Mouse (Mus musculus): Measurements from ENCODE around the gene Prkce. TPM values are rescaled to one million over a fixed set of nuclear protein-coding genes. Genes with fewer than 3 reads are reported as not detected.

The Prkce gene
- total RNA-seq, 2 experiments from 2014 or later: 9.3 to 10.2 TPM

- peak overlapping the region; percentile 28; the same call in 1 of the 2 replicates for H3K27ac ChIP-seq
- no peak for TF ChIP-seq CTCF (IDR thresholded peaks at IDR 0.05)
- no peak for DNase-seq
- intact Hi-C loops (cut with DNase I): no loop called here
- H3K4me3 ChIP-seq: no peak overlapping the region
These were observed 156.5 kb downstream of the Prkce start for GRCm38 (mm10) chr17:86323909-86324686.

DNA sequence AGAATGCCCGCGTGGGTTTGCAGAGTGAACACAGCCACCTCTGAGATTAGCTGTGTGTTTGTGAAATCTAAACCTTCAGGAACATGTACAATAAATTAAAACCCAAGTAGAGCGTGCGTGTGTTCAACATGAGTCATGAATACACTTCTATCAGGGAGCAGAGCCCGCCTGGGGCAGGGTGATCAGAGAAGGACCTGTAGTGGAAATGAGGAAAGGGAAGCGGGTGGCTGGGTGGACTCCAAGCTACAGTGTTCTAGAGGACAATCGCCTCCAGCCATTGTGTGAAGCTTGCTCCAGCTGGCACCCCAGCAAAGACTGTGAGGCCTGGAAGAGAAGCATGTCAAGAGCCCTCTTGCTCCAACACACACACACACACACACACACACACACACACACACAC is 157.2 kb downstream of the Prkce start:
- no peak for DNase-seq
- H3K27ac ChIP-seq: 0 out of 2 replicates have a peak overlapping the region, but pooled peaks have one; percentile 28
- H3K4me3 ChIP-seq: no peak overlapping the region
- no peak for TF ChIP-seq CTCF (IDR thresholded peaks at IDR 0.05)
- intact Hi-C loops (cut with DNase I): no loop called here

DNA sequence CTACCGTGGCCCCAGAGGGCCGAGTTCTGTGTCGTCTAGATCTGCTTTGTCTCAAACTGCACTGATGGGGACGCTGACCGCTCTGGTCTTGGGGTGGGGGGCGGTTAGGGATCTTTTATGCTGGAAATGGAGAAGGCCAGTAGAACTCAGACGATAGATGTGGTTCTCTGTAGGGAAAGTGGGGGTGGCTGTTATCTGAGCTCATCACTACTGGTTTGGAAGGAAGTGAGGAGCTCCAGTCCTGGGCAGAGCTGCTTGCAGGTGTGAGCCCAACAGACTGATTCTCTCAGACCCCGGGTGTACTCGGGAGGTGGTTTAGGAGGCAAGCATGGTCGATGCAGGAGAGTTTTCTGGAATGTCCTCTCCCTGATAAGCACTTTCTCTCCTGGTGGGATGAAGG is 157.7 kb downstream of the Prkce start:
- no peak overlapping the region for H3K4me3 ChIP-seq
- DNase-seq: no peak
- no peak overlapping the region for H3K27ac ChIP-seq
- intact Hi-C loops (cut with DNase I): no loop called here
- TF ChIP-seq CTCF (IDR thresholded peaks at IDR 0.05): no peak

DNA sequence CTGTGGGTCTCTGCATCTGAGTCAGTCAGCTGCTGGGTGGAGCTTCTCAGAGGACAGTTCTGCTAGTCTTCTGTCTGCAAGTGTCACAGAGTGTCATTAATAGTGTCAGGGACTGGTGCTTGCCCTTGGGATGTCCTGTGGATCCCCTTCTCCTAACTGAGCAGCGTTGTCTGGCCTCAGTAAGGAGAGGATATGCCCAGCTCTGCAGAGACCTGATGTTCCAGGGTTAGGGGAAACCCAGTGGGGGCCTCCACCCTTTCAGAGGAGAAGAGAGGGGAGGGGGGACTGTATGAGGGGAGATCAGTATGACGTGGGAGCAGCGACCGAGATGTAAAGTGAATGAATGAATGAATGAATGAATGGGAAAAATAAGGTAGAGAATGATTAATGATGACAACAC is 160.4 kb downstream of the Prkce start:
- Histone ChIP-seq H3K27ac (no peak overlapping the region), H3K4me3 (no peak overlapping the region)
- intact Hi-C loops (cut with DNase I): no loop called here
- no peak for TF ChIP-seq CTCF (IDR thresholded peaks at IDR 0.05)
- DNase-seq: no peak

DNA sequence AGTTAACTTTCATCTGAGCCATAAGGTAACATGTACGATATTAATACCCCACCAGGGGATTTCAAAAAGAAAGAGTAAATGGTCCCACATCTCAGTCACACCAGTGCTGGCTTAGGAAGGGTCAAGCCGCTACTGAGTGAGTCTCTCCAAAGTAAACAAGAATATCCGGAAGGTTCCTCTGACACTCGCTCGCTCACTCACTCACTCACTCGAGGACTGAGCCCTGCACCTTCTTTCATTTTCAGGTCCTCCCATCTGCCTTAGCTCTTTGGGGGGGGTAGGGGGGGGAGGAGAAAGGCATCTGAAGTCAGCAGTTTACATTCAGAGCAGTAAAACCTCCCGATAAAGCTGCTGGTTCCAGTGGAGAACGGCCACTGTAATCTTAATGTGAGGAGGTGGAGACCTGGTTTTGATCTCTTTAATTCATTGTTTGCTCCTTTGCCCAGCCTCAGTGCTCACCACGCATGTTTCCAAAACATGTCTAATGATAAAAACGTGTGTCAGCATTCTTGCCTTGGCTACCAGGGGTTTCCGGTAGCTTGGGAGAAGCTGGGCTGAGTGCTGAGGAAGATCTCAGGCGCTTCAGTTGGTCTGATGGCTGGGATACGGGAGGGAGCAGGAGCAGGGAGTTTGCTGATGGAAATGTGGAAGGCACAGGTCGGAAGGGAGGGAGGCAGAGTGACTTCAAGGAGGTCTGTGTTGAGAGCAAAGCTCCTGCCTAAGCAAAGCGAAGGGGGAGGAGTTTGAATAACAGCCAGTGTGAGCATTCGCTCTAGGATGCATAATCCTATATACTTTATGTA is 161.9 kb downstream of the Prkce start:
- no peak for TF ChIP-seq CTCF (IDR thresholded peaks at IDR 0.05)
- Histone ChIP-seq H3K4me3 (peak overlapping the region; percentile 31), H3K27ac (peak overlapping the region; percentile 20; the same call in 1 of the 2 replicates)
- DNase-seq: no peak
- intact Hi-C loops (cut with DNase I): no loop called here

DNA sequence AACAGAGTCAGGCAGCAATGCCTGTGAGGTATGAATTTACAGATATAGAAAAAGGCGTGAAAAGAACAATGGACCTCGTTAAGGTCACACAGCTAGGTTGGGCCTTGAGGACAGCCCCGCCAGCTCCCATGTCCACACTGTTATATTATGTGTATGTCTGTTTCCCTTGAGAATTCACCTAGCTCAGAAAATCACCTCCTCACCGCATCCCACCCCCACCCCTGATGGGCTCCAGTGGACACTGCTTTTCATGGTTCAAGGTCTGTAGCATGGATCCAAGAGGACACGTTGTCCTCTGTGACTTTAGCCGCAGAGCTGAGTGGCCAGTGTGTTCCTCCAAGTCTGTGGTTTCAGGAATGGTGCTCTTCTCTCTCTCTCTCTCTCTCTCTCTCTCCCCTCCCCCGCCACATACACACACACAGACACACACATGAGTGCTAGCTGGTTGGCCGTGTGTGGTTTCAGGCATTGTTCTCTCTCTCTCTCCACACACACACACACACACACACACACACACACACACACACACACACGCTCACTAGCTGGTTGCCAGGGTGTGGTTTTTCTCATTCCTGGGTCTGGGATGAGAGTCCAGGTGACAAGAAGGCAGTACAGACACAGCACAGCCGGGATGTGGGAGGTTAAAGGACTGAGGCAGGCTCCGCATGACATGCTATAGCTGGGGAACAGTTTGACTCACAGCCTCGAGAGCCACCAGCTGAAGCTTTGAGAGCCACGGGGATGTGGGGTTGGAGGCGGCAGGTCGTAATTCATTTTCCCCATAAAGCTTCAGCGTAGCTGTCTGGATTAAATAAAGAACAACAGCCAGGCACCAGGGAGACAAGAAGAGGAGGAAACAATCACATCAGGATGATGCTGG is 162.7 kb downstream of the Prkce start:
- DNase-seq: no peak
- intact Hi-C loops (cut with DNase I): no loop called here
- no peak overlapping the region for H3K4me3 ChIP-seq
- H3K27ac ChIP-seq: peak overlapping the region; percentile 38
- no peak for TF ChIP-seq CTCF (IDR thresholded peaks at IDR 0.05)

- intact Hi-C loops (cut with DNase I): no loop called here
These were observed 164.2 kb downstream of the Prkce start for GRCm38 (mm10) chr17:86331835-86332234.

DNA sequence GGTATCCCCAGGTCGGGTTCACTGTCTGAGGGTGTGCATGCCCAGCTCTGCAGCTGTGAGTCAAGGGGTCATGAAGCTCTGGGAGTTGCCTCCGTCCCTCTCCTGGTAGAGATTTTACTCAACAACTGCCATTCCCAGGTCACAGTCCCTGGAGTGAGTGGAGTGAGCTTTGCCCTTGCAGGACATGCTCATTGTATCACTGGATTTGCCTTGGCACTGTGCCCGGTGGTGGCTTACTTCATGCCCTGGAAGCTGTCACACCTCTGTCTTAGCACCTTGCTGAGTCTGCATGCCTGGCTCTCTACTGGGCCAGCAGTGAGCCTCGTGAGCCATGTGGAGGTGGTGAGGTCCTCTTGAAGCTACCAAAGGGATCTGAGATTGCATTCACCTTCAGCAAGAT is 167.4 kb downstream of the Prkce start:
- H3K27ac ChIP-seq: no peak overlapping the region
- no peak for DNase-seq
- H3K4me3 ChIP-seq: no peak overlapping the region
- no peak for TF ChIP-seq CTCF (IDR thresholded peaks at IDR 0.05)
- intact Hi-C loops (cut with DNase I): no loop called here

More at GRCm38 (mm10) chr17:86331835-86332234, 164.2 kb downstream of the Prkce start:
- Histone ChIP-seq H3K4me3 (no peak overlapping the region), H3K27ac (no peak overlapping the region)
- no peak for TF ChIP-seq CTCF (IDR thresholded peaks at IDR 0.05)
- DNase-seq: no peak

DNA sequence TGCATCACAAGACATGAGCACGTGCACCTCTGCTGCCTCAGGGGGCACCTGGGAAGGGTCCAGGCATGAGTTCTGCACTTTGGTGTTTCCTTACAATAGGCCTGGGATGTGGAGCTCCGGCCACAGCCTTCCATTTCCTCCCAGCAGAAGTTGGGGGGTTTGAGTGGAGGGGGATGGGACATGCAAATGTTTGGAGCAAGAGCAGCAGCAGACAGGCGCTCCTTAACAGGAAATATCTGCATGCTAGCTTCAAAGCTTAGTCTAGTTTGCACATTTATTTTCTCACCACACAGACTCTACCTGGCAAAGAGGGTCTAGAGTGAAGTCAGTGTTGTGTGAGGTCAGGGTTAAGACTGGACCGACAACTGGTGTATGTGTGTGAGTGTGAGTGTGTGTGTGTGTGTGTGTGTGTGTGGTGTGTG is 169.1 kb downstream of the Prkce start:
- DNase-seq: no peak
- intact Hi-C loops (cut with DNase I): no loop called here
- H3K4me3 ChIP-seq: no peak overlapping the region
- no peak overlapping the region for H3K27ac ChIP-seq
- TF ChIP-seq CTCF (IDR thresholded peaks at IDR 0.05): no peak

DNA sequence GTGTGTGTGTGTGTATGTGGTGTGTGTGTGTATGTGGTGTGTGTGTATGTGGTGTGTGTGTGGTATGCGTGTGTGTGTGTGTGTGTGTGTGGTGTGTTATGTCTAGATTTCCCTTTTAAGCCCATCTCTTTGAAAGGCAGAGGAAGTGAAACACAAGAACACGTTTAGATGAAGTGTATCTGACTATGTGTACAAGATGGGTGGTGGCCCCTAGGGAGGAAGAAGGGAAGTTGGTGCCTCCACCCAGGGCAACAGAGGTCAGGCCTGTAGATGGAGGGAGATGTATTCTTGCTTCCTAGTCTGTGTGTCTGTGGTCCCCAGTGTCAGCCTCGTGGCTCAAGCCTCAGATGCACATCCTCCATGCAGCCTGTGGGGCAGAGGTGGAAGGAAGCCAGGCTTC is 169.5 kb downstream of the Prkce start:
- no peak for TF ChIP-seq CTCF (IDR thresholded peaks at IDR 0.05)
- Histone ChIP-seq H3K27ac (no peak overlapping the region; the same call in 1 of the 2 replicates), H3K4me3 (no peak overlapping the region)
- intact Hi-C loops (cut with DNase I): no loop called here
- no peak for DNase-seq

DNA sequence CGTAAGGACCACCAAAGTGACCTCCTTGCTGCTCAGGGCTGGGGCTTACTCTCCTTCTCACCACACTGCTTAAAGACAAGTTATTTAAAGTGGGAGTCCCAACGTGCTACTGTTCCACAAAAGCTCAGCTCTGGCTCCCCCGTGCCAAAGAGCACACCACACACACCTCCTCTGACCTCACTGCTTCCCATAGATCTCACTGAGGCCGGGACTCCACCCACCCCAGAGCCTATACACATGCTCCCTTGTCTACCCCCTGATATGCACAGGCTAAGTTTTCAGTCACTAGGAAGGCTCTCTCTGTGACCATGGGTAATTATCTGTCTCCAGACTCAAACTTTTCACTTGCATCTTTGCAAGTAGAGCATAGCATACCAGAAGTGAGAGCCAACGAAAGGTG is 170.7 kb downstream of the Prkce start:
- Histone ChIP-seq H3K4me3 (no peak overlapping the region), H3K27ac (no peak overlapping the region)
- DNase-seq: no peak
- no peak for TF ChIP-seq CTCF (IDR thresholded peaks at IDR 0.05)
- intact Hi-C loops (cut with DNase I): no loop called here

DNA sequence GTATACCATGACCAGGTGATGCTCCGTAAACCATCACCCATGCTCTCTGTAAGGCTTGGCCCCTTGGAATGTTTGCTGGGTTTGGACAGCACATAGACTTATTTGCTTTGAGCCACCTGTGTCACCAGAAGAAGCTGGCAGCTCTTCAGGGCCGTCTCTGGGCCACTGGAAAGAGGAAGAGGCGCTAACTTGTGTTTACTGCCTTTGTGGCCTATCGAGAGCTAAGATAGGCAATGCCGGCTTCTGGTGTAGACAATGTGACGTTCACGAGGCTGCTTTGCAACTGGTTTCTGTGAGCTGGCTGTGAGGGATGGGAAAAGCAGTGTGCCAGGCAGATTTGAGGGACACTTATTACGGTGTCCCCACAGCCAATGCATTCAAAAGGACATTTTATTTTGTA is 176.4 kb downstream of the Prkce start:
- DNase-seq: no peak
- no peak overlapping the region for H3K4me3 ChIP-seq
- H3K27ac ChIP-seq: peak overlapping the region; percentile 3; the same call in 1 of the 2 replicates
- TF ChIP-seq CTCF (IDR thresholded peaks at IDR 0.05): no peak
- intact Hi-C loops (cut with DNase I): no loop called here

Data from gastrocnemius, adult 2 months (tissue).